Mouse (Mus musculus): ENCODE measurements around the gene Itga2b.

Itga2b gene

GRCm38 (mm10) chr11:102455740-102456396 lies 14.1 kb downstream of the Itga2b start:
- DNase-seq (ENCODE audit: low spot score in 2 of 2), result peak; percentile 47 to 62

- no peak for DNase-seq (ENCODE audit: low spot score in 2 of 2)
Observed at GRCm38 (mm10) chr11:102453131-102453530, 16.8 kb downstream of the Itga2b start.

- DNase-seq (ENCODE audit: low spot score in 2 of 2), result no peak
Observed at GRCm38 (mm10) chr11:102449043-102450008, 20.6 kb downstream of the Itga2b start.

- DNase-seq (ENCODE audit: low spot score in 2 of 2), result no peak
Observed at GRCm38 (mm10) chr11:102448327-102448726, 21.6 kb downstream of the Itga2b start.

GRCm38 (mm10) chr11:102447497-102447896 lies 22.4 kb downstream of the Itga2b start, which contains the start of gene Fam171a2:
Gene Fam171a2 (minus strand): TSS chr11:102447682.
- DNase-seq (ENCODE audit: low spot score in 2 of 2), result peak; percentile 50 to 58

- DNase-seq (ENCODE audit: low spot score in 2 of 2), result no peak
Observed at GRCm38 (mm10) chr11:102446581-102447461, 23.1 kb downstream of the Itga2b start.

- DNase-seq (ENCODE audit: low spot score in 2 of 2), result peak in 1 of 2 experiments; percentile 66
Observed at GRCm38 (mm10) chr11:102445891-102446361, 24.0 kb downstream of the Itga2b start.

- peak; percentile 61 to 67 for DNase-seq (ENCODE audit: low spot score in 2 of 2)
Observed at GRCm38 (mm10) chr11:102445264-102445890, 24.5 kb downstream of the Itga2b start.

GRCm38 (mm10) chr11:102444781-102445180 lies 25.1 kb downstream of the Itga2b start:
- no peak for DNase-seq (ENCODE audit: low spot score in 2 of 2)

GRCm38 (mm10) chr11:102444321-102444720 lies 25.6 kb downstream of the Itga2b start:
- DNase-seq (ENCODE audit: low spot score in 2 of 2), result no peak

- no peak for DNase-seq (ENCODE audit: low spot score in 2 of 2)
Observed at GRCm38 (mm10) chr11:102443740-102444139, 26.2 kb downstream of the Itga2b start.

GRCm38 (mm10) chr11:102442089-102442488 lies 27.8 kb downstream of the Itga2b start:
- no peak for DNase-seq (ENCODE audit: low spot score in 2 of 2)

- no peak for DNase-seq (ENCODE audit: low spot score in 2 of 2)
Observed at GRCm38 (mm10) chr11:102441434-102441833, 28.5 kb downstream of the Itga2b start.

- DNase-seq (ENCODE audit: low spot score in 2 of 2), result no peak
Observed at GRCm38 (mm10) chr11:102440255-102440654, 29.7 kb downstream of the Itga2b start.

GRCm38 (mm10) chr11:102439093-102440082 lies 30.5 kb downstream of the Itga2b start:
- no peak for DNase-seq (ENCODE audit: low spot score in 2 of 2)

- DNase-seq (ENCODE audit: low spot score in 2 of 2), result peak; percentile 51 to 61
Observed at GRCm38 (mm10) chr11:102438212-102439092, 31.5 kb downstream of the Itga2b start.

- DNase-seq (ENCODE audit: low spot score in 2 of 2), result peak in 1 of 2 experiments; percentile 44
Observed at GRCm38 (mm10) chr11:102437120-102438061, 32.5 kb downstream of the Itga2b start.

GRCm38 (mm10) chr11:102436471-102436790 lies 33.5 kb downstream of the Itga2b start:
- no peak for DNase-seq (ENCODE audit: low spot score in 2 of 2)
